Mouse (Mus musculus) small intestine, adult 2 months (tissue): ENCODE data around the gene Csnk1d.

Source experiments
- CTCF ChIP-seq: fragments of 200-500 bp; IDR thresholded peaks from 2 replicates; pipeline ENCODE4 v1.5.1; 2012; ENCODE audit warnings: low read depth, mild to moderate bottlenecking, control low read depth, inconsistent platforms, low read length, moderate library complexity, mixed read lengths; ENCODE audit not compliant: insufficient replicate concordance, insufficient read length; ENCODE audit errors: extremely low read depth
- POLR2A ChIP-seq: fragments of 200-500 bp; IDR thresholded peaks from 2 replicates; pipeline ENCODE4 v1.6.1; 2012; ENCODE audit warnings: low read depth, mild to moderate bottlenecking, control low read depth, inconsistent platforms, low read length, moderate library complexity

GRCm38 (mm10) chr11:121038366-121039240, 47.5 kb upstream of the Csnk1d start:
- TF ChIP-seq POLR2A, result no peak
- TF ChIP-seq CTCF, result no peak
